Mouse (Mus musculus) kidney, postnatal 36 days (tissue): ENCODE results near the gene Hoxd8.

Experiments used
- DNase-seq, 2 experiments: peaks; one replicate each; pipeline ENCODE4 v3.0.0; 2021 to 2022; ENCODE audit warnings: mixed read lengths in 2 of 2

The Hoxd8 gene

GRCm38 (mm10) chr2:74736688-74737577 lies 32.5 kb downstream of the Hoxd8 start:
- no peak for DNase-seq

- peak in 1 of 2 experiments; percentile 39 for DNase-seq
Observed at GRCm38 (mm10) chr2:74737578-74738070, 33.2 kb downstream of the Hoxd8 start.

GRCm38 (mm10) chr2:74738623-74739475 lies 34.4 kb downstream of the Hoxd8 start:
- peak; percentile 38 to 39 for DNase-seq

GRCm38 (mm10) chr2:74739476-74739800 lies 35.0 kb downstream of the Hoxd8 start:
- DNase-seq: no peak

- DNase-seq: no peak
Observed at GRCm38 (mm10) chr2:74739869-74740268, 35.5 kb downstream of the Hoxd8 start.

GRCm38 (mm10) chr2:74740311-74741091 lies 36.1 kb downstream of the Hoxd8 start:
- DNase-seq: peak in 1 of 2 experiments; percentile 36

- DNase-seq: no peak
Observed at GRCm38 (mm10) chr2:74741252-74741978, 37.0 kb downstream of the Hoxd8 start.

- no peak for DNase-seq
Observed at GRCm38 (mm10) chr2:74741979-74742277, 37.5 kb downstream of the Hoxd8 start.

GRCm38 (mm10) chr2:74745540-74746297 lies 41.3 kb downstream of the Hoxd8 start:
- DNase-seq: no peak

GRCm38 (mm10) chr2:74746298-74746921 lies 42.0 kb downstream of the Hoxd8 start:
- no peak for DNase-seq

- DNase-seq: no peak
Observed at GRCm38 (mm10) chr2:74747006-74747405, 42.6 kb downstream of the Hoxd8 start.

GRCm38 (mm10) chr2:74747661-74748141 lies 43.3 kb downstream of the Hoxd8 start:
- no peak for DNase-seq

GRCm38 (mm10) chr2:74748436-74748995 lies 44.1 kb downstream of the Hoxd8 start:
- no peak for DNase-seq

- peak; percentile 58 to 72 for DNase-seq
Observed at GRCm38 (mm10) chr2:74749337-74750121, 45.1 kb downstream of the Hoxd8 start.

- DNase-seq: no peak
Observed at GRCm38 (mm10) chr2:74750731-74751250, 46.4 kb downstream of the Hoxd8 start.

- DNase-seq: no peak
Observed at GRCm38 (mm10) chr2:74751861-74752260, 47.4 kb downstream of the Hoxd8 start.

GRCm38 (mm10) chr2:74752431-74753174 lies 48.2 kb downstream of the Hoxd8 start:
- DNase-seq: peak in 1 of 2 experiments; percentile 29

- no peak for DNase-seq
Observed at GRCm38 (mm10) chr2:74753175-74753523, 48.7 kb downstream of the Hoxd8 start.

- DNase-seq: no peak
Observed at GRCm38 (mm10) chr2:74753711-74754110, 49.3 kb downstream of the Hoxd8 start.
